Mouse (Mus musculus) lung, adult 18-20 months (tissue): ENCODE results near the gene Gm28053.
"Not testable (repeated sequence)": the region's sequence is repeated elsewhere in the genome, so short reads cannot be mapped to it uniquely, and the experiment has no call there.

Experiments used
- DNase-seq, 2 experiments: peaks; one replicate each; pipeline ENCODE4 v3.0.0; 2022; ENCODE audit warnings: mixed read lengths in 2 of 2

The Gm28053 gene

DNA sequence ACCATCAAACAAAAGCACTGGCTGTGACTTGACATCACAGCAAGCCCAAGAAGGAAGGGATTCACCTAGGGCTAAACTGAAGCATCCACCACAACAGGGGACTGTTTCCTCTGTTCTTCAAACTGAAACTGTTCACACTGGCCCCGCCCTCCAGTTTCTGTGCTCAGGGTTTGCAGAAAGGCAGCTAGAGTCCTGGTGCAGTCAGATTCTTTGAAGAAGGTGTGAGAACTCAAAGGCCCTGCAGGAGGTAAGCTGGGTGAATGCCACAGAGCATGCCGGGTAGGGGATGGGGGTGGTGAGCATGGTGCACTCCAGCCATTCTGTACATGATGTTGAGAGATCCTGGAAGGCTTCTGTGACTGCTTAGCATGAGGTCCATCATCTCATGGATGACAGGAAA lies at the start of gene Gm28053, which contains the start of gene Gimap7:
Gm28053 (plus strand) TSS at position 153 of the 400 bp plus-strand sequence.
Gimap7 (plus strand) TSS at position 167 of the 400 bp plus-strand sequence.
- DNase-seq = no peak

DNA sequence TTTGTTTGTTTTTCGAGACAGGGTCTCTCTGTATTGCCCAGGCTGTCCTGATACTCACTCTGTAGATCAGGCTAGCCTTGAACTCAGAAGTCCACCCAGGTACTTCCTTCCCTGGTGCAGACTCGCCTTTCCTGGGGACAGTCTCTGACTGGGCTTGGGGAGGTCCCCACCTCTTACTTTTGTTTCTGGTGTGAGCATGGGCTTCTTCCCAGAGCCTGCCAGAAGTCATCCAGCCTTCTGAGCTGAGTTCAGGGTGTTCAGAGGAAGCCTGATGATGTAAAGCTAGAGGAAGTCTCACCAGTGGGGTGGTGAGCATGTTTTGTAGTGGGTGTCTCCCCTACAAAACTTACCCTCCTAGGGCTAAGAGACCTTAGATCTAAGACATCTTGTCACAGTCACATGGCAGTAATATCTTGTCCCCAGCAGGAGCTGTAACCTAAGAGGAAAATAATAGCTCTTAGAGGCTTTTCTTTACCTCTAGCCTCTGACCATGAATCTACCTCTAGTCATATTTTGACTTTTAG lies 48.9 kb upstream of the Gm28053 start:
- no peak for DNase-seq

DNA sequence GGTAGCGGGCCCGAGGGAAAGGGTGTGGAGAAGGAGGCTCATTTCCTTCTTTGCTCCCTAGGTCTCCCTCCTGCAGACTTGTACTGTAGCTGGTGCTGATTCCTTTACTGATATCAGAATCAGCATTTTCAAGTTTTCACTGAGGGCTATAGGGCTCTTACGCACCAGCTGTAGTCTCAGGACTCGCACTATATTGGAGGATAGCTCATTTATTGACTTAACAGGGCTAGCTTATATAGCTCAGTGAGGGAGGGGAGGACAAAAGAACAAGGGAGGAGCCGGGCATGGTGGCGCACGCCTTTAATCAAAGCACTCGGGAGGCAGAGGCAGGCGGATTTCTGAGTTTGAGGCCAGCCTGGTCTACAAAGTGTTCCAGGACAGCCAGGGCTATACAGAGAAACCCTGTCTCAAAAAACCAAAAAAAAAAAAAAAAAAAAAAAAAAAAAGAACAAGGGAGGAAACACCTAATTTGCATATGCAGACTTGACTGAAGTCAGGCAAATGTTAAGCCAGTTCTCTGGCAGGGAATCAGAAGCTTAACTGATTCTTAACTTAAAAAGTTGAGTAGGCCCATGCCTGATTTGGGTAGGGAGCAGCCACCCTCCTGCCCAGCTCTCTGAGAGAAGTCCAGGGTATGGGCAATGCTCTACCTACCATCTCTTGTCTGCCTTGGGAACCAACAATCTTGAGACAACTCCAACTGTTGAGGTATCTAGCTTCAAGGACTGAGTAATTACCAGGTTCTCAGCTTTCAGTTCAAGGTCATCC lies 43.9 kb upstream of the Gm28053 start:
- DNase-seq = no peak

DNA sequence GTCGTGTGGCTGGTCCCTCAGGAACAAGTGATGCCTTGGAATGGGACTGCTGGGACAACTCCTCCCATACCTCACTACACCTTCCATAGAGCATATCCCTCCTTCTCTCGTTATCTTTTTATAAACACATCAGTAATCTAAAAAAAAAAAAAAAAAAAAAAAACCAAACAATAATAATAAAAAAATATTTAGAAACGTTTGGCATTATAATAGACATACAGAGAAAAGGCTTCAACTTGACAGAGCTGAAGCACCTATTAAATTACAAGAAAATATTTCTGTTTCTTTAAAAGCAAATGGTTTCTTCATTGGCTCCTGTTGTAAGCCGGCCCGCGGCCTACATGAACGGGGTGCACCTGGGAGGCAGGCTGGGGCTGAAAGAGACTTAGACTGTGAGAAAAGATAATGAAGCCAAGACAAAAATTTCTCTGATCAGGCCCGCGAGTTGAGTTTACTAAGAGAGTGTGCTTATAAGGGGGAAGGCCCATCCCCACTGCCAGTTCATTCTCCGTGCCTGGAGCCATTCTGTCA lies 42.9 kb upstream of the Gm28053 start:
- DNase-seq = no peak

DNA sequence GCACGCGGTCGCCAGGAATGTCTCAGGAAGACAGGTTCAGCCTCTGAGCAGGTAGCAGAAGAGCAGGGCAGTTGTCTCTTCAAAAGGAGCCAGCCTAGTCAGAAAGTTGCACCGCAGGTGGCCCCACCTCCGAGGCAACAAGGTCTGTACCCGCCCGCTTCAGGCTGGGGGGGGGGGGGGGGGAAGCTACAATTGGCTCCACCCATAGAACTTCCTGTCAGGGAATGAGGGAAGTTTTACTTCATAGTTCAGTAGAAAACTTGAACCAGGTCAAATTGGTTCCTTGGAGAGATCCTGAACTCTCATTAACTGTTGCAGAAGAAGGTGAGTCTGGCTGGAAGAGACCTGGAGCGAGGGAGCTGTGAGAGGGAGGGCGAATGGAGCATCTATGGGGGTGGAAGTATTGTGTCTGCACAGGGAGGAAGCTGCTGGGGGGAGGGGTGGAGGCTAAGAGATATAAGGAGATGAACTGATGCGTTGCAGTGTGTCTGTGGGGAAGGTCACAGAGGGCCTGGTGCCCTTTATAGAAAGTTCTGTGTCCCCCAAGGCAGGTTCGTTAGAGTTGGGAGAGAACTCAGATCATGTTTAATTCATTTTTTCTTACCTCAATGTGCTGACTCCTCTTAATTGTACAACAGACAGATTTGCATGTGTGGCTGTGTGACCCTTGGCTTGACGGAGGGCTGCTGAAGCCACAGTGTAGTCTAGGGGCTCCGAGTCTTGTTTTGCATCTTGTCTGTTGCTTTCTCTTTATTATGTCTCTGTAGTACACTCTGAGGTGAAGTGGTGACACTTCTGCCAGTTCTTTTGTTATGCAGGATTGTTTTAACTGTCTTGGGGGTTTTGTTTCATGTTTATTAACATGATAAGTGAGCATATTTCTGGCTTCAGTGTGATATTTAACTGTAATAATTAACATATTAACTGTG lies 42.2 kb upstream of the Gm28053 start, which contains the start of gene Gimap9:
Gimap9 (plus strand) TSS at position 199 of the 929 bp plus-strand sequence.
- peak; percentile 40 to 49 for DNase-seq

DNA sequence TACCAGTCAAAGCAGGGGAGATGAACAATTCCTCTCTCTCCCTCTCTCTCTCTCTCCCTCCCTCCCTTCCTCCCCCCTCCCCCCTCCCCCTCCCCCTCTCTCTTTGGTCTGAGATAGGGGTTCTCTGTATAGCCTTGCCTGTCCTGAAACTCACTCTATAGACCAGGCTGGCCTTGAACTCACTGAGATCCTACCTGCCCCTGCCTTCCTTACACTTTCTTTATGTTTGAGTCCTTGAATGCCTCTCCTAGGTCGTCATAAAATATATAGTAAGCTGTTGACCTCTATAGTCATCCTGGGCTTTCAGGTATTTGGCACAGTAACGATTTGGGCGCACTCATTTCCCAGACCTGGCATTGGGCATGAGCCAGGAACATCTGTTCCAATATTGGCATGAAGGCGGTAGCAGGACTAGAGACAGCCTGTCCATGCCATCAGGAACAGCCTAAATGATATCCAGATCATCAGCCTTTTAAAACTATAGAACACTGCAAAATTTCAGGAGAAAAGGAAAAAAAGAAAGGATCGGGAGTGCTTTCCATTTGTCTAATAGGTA lies 41.5 kb upstream of the Gm28053 start:
- DNase-seq = no peak

DNA sequence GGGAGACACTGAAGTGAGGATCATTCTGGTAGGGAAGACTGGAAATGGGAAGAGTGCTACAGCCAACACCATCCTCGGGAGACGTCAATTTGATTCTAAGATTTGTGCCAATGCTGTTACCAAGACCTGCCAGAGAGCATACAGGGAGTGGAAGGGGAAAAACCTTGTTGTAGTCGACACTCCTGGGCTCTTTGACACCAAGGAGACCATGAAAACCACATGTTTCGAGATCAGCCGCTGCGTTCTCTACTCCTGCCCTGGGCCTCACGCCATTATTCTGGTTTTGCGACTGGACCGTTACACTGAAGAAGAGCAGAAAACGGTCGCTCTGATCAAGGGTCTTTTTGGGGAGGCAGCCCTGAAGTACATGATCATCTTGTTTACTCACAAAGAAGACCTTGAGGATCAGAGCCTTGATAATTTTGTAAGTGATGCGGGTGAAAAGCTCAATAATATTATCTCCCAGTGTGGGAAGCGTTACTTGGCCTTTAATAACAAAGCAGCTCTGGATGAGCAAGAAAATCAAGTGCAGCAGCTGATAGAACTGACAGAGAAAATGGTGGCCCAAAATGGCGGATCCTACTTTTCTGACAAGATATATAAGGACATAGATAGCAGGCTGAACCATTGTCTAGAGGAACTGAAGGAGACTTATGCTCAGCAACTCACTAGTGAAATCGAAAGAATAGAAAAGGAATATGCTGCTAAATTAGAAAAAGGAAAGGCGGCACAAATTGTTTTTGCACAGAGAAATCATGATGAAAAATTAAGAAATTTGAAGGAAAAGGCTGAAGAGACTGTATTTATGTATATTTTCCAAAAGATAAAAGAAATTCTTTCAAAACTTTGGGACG lies 40.7 kb upstream of the Gm28053 start:
- no peak for DNase-seq

DNA sequence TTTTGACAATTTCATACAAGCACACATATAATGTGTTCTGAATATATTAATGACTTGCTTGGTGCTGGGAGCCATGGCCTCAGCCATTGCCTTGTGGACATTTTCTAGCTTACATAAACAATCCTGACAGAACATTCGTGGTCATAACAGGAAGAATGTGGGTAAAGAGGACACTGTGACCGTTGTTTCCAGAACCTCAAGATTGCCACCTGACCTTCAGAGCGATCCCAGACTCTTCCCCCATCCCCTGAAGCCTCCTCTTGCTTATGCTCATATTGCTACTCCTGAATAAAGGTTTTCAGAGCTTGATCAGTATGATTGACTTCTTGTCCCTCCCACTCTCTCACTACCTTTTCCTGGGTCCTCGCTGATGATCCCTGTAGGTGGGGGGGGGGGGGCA lies 40.0 kb upstream of the Gm28053 start:
- DNase-seq = no peak

DNA sequence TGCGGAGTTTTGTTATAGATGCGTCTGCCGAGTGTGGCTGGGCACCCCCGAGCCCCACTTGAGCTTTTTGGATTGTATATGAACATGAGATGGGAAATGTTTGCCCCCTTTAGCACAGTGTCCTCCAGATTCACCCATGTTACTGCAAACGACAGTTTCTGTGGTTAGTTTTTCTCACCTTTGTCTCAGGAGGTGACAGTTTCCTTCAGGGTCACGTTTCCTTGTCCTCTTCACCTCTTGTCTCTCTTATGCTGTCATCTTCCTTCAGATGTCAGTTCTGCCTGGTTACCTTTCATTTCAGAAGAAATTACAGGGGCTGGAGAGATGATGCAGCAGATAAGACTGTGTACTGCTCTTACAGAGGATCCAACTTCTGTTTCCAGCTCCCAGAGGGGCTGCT lies 38.7 kb upstream of the Gm28053 start:
- no peak for DNase-seq

DNA sequence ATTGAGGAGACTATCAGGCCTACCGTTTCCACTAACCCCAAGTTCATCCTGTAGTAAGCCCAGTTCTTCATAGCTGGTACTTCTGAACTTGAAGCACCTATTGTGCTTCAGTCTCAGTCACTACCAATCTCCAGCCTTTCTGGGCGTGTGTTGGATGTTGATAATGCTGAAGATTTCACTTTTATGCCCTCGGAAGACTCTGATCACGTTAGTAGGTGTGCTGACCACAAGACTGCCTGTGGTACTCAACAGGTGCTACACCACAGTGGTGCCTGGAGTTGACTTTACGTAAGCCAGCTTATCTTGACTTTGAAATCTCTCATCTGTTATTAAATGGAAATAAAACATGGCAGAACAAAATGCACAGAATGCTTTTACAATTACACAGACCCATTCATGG lies 38.0 kb upstream of the Gm28053 start:
- no peak for DNase-seq

DNA sequence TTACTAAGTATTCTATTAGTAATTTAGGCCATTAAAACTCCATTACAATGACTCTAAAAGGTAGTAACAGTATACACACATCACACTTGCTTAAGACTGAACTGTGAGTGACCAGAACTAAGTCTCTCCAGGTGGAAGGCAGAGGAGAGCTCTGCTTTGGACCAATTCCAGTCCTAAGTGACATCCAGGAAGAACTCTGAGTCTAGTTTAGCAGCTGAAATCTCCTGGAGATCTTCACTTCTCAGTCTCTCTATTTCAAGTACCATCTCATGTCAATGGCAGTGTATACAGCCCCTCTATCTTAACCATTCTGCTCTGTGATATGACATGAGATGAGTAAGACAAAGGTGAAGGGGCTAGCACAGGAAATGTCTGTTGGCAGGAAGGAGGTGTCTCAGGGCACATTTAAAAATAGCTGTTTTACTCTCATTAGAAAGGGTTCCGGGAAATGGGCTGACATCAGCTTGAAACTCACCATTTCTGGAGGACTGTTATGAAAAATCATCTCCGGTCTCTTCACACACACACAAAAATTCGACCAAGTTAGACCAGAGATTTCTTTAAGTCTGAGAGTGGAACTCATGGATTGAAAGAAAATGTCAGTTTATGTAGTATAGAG lies 36.8 kb upstream of the Gm28053 start:
- DNase-seq = no peak

DNA sequence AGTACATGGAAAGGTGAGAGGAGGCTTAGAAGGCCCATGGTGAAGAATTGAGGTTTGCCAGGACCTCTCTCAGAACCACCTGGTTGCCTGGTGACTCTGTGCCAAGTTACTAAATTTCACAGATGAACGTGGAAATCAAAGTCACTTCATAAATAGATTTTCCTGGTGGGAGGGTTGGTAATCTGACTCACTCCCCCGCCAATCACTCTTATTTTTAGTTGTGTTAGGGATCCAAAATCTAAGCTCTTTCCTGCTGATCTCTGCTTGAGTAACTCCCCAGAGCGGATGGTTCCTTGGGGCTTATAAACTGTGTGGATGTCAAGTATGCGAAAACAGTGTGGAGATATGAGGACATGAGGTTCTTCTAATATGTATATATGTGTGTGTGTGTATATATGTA lies 36.1 kb upstream of the Gm28053 start:
- no peak for DNase-seq

DNA sequence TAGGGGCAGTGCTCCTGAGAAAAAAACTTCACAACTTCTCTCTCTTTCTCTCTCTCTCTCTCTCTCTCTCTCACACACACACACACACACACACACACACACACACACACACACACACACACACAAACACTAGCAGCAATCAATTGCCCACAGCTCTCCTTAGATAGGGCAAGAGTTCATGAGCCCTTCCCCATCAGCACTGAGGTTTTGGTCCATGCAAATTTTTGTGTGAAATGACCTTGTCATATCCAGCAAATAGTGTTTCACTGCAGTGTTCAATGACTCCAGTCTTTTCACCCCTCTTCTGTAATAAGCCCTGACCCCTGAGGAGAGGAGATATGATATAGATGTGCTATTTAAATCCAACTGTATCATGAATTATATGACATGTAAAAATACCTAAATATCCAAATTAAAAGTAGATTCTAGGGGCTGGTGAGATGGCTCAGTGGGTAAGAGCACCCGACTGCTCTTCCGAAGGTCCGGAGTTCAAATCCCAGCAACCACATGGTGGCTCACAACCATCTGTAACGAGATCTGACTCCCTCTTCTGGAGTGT lies 35.1 kb upstream of the Gm28053 start:
- not testable (repeated sequence) for DNase-seq

DNA sequence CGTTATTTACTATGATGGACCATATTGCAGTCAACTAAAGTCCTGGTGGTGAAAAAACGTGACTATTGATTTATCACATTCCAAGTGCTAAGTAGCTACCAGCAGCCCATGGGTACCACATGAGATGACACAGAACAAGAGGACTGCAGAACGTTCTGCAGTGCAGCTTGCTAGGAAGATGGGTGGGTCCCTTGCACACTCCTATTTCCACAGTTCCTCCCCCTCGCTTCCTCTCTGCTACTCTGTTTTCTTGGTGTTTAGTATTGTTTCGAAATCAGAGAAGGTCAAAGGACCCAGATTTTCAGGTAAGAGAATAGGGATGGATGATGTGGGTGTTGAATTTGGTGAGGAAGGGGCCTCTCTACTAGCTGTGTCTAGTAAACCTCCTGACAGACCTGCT lies 34.1 kb upstream of the Gm28053 start, which contains the start of gene Gimap4:
Gimap4 (plus strand) TSS at position 231 of the 400 bp plus-strand sequence.
- DNase-seq = no peak

DNA sequence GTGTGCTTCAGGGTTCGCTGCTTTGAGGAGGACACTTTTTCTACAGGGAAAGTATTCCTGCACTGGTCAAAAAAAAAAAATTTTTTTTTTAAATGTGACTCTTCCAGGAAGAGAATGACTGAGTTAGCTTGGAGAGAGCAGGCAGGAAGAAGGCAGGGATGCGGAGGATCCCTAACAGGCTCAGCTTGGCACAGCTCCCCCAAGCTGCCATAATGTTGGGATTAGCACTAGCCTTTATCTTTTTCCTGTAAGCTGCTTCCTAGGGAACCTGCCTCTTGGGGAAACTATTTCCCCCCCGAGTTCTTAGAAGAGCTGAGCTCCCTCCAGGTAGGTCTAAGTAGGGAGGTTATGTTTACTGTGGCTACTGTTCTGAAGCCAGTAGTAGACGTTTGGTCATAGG lies 33.6 kb upstream of the Gm28053 start:
- DNase-seq = peak in 1 of 2 experiments; percentile 35

DNA sequence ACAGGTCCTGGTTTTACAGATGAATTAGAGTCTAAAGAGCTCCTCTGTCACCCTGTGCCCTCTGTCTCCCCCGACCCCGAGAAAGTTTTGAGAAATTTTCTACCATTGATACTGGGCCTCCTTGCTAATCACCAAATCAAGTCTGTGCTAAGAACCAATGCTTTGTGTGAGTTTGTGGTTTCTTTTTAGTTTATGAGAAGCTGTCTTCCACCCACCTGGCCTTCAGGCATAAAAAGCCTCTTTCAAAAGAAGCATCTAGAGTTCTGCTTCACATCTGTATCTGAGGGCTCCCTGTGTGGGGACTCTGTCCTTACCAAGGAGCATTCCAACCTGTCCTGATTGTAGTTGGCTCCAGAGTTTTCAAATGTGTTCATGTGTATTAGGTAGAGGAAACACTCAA lies 33.2 kb upstream of the Gm28053 start:
- no peak for DNase-seq

DNA sequence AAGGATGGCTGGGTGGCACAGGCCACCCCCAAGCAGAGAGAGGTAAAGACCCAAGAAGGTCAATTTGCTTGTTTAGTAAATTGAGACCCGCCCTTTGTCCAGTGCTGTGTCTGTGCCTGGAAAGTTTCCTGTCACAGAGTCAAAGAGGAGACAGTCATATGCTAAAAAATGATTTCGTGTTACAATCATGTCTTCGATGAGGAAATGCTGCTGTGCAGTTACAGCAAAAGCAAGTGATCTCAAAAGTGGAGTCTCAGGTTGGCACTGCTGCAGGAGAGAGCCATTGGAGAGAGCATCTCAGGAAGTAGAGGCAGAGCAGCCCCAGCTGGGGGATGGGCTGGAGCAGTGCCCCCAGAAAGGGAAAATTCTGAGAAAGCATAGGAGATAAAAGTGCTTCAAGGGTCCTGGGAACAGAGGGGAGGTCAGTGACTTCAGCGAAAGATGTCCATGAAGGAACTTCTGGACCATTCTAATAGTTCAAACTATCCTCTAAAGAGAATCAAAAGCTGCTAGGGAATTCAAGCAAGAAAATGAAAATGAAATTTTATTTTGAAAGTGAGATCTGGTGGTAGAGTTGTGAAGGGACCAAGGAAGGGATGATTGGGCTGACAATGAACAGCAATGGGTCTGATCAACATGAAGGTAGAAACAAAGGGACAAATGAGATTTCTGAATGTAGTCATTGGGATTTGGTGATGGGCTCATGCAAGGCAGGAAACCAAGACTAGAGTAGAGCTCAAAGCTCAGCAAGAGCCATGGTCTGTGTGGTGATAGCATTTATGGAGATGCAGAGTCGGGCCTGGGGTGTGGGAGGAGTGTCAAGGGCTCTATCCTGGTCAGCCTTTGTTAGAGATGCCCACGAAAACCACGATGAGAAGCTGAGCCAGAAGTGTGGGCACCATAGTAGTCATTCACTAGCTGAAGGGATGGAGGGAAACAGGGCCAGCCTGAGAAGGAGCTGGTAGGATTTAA lies 32.4 kb upstream of the Gm28053 start:
- no peak for DNase-seq

DNA sequence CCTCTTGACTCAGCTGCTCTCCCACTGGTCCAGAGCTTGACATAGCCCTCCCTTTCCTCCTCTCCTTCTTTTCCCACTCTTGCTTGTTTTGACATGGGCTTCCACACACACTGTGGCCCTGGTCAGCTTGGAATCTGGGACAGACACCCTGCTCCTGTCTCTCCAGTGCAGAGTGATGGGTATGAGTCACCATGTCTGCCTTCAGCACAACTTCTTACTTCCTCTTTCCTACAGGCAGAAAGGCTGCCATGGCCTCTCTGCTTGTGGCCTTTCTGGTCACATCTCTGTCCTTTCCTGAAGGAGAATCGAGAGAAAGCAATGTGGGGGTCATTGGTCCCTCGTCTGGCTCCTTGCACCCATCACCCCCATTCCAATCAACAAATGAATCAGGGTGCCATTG lies 31.3 kb upstream of the Gm28053 start:
- no peak for DNase-seq

DNA sequence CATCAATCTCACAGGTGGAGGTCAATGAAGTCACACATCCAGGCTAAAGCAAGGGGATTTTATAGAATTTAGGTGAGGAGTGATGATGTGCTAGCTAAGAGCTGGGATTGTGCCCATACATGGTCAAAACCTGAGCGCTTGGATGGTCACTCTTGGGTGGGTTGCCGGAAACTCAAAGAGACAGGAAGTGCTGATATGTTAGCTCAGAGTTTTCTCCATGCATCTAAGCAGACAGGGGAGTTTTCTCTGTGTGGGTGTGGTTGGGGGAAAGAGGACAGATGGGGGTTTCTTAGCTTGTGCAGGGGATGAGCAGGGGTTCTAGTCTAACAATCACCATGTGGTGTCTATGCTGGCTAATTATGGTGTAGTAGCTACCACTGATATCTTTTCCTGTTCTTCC lies 29.1 kb upstream of the Gm28053 start:
- DNase-seq = no peak

DNA sequence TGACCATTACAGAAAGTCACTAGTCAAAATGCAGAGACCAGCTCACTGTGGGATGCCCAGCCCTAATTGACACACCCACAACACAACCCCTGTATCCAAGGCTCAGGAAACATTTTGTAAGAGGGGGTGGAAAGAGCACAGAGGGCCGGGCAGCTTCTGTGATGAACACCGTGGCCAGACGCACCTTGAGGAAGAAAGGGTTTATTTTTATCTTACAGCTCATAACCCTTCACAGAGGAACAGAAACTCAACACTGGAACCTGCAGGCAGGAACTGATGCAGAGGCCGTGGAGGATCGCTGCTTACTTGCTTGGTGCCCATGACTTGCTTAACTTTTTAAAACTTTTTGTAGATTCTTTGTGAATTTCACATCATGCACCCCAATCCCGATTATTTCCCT lies 25.4 kb upstream of the Gm28053 start:
- DNase-seq = no peak
